Mouse (Mus musculus) intestine, embryonic 14.5 days (tissue): Measurements from ENCODE around the gene Ly6g6c. TPM values are rescaled to one million over a fixed set of nuclear protein-coding genes. Genes with fewer than 3 reads are reported as not detected.

ENCODE experiments used
- ATAC-seq: fragments of 200-750 bp; cut with Nextera tagmentation; replicated peaks from 2 replicates; pipeline ENCODE4 v1.8.0; 2017; ENCODE audit warnings: low read depth, moderate number of reproducible peaks, moderate TSS enrichment, moderate library complexity; ENCODE audit not compliant: low FRiP score, low TSS enrichment
- DNase-seq: peaks from one replicate; pipeline ENCODE4 v3.0.0-alpha.2; 2018; ENCODE audit warnings: low spot score
- H3K27ac ChIP-seq: fragments of 300-500 bp; sonication (generic); 2 replicates; pipeline ENCODE4 v1.5.1; 2014; ENCODE audit warnings: low read depth, mild to moderate bottlenecking, control low read depth
- H3K27me3 ChIP-seq: fragments of 300-500 bp; sonication (generic); replicated peaks from 2 replicates; pipeline ENCODE4 v1.6.1; 2014; ENCODE audit warnings: low read length, control low read depth; ENCODE audit not compliant: control insufficient read depth, insufficient read depth
- H3K36me3 ChIP-seq: fragments of 300-500 bp; sonication (generic); 2 replicates; pipeline ENCODE4 v1.6.1; 2014; ENCODE audit warnings: low read length, control low read depth; ENCODE audit not compliant: control insufficient read depth, insufficient read depth
- H3K4me1 ChIP-seq: fragments of 300-500 bp; sonication (generic); replicated peaks from 2 replicates; pipeline ENCODE4 v1.6.1; 2014; ENCODE audit warnings: low read length, control low read depth, mixed read lengths; ENCODE audit not compliant: control insufficient read depth, insufficient read depth
- H3K4me2 ChIP-seq: fragments of 300-500 bp; sonication (generic); 2 replicates; pipeline ENCODE4 v1.6.1; 2014; ENCODE audit warnings: low read length
- H3K4me3 ChIP-seq: fragments of 300-500 bp; sonication (generic); 2 replicates; pipeline ENCODE4 v1.5.1; 2014; ENCODE audit warnings: low read depth, low read length, control low read depth, mixed read lengths
- H3K9ac ChIP-seq: fragments of 300-500 bp; sonication (generic); 2 replicates; pipeline ENCODE4 v1.6.1; 2014; ENCODE audit warnings: mild to moderate bottlenecking, low read length
- H3K9me3 ChIP-seq: fragments of 300-500 bp; sonication (generic); 2 replicates; pipeline ENCODE4 v1.6.1; 2016; ENCODE audit warnings: low read length, control low read depth; ENCODE audit not compliant: control insufficient read depth
- WGBS: fragments of 180-500 bp; shearing (Covaris S2); extraction: QIAGEN DNeasy Blood & Tissue Kit; methylation state at CpG from one replicate; pipeline ENCODE4 v1.1.7; 2014; 5-methylcytosine and 5-hydroxymethylcytosine counted together
- polyA plus RNA-seq: library from polyadenylated mRNA; unstranded; fragments of >200 nt; fragmentation: Nextera tagmentation; extraction: Ambion mirVana; gene quantifications from 2 replicates; pipeline ENCODE4 v1.2.1, GENCODE M21; 2014

Ly6g6c gene
- polyA plus RNA-seq, 1 experiment from 2014 or later, result not detected

DNA sequence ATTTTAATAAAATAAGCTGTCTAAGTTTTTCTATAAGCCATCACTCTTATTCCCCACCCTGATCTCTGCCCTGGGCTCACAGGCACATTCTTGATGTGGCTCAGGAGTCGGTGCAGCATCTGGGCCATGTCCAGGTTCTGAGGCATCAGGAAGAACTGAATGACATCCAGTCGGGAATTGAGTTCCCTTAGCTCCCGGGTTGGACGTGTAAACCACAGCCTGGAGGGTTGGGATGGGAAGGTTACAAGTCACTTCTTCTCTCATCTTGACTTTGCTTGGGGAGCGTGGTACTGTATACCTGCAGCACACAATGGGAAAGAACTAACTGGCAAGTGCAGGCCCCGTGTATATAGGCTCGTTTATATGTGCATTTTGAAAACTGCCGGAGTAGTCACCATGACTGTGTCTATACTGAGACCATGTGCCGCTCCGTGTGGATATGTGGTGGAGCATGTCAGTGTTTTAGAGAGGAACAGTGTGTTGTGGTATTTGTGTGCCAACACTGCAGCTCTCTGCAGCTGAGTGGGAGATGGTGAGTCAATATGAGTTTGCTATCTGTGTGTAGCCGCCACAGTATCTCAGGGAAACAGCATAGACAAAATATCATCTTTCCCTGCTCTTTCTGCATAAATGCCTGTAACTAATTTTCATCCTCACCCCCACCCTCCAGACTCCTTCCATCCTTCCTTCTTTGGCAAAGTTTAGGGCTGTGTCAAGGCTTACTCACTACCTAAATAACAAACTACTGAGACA lies 25.9 kb upstream of the Ly6g6c start:
- Histone ChIP-seq H3K4me3 (no peak overlapping the region), H3K9ac (no peak overlapping the region), H3K9me3 (no peaks in the 10 kb centered on the region), H3K27me3 (no peaks in the 10 kb centered on the region), H3K4me1 (no peaks in the 10 kb centered on the region), H3K27ac (no peak overlapping the region), H3K36me3 (no peaks in the 10 kb centered on the region), H3K4me2 (no peak overlapping the region)
- WGBS, result 82% methylated on average over 11 of the region's 11 CpGs
- no peak for DNase-seq
- no peak for ATAC-seq

DNA sequence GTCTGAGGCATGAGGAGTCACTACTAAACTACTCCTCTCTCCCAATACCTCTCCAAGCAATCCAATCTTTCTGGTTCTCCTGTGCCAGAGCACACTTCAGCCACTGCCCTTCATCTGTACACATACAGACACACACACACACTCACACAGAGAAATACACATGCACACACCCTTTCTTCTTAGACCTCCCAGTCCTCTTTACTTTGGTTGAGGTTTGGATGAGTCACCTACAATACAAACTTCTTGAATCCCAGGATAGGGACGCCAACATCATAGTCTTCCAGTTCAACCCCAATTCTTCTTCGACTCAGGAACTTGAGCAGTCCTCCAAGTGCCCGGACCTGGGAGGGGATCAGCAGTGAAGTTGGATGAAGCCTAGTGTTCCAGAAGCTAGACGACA lies 21.4 kb upstream of the Ly6g6c start:
- WGBS, result 83% methylated on average over 4 of the region's 4 CpGs
- Histone ChIP-seq H3K4me2 (no peak overlapping the region), H3K4me1 (peaks cover 30% of the 10 kb centered on the region), H3K9me3 (no peaks in the 10 kb centered on the region), H3K27me3 (no peaks in the 10 kb centered on the region), H3K4me3 (no peak overlapping the region), H3K9ac (no peak overlapping the region), H3K27ac (no peak overlapping the region), H3K36me3 (no peaks in the 10 kb centered on the region)
- no peak for ATAC-seq
- no peak for DNase-seq

DNA sequence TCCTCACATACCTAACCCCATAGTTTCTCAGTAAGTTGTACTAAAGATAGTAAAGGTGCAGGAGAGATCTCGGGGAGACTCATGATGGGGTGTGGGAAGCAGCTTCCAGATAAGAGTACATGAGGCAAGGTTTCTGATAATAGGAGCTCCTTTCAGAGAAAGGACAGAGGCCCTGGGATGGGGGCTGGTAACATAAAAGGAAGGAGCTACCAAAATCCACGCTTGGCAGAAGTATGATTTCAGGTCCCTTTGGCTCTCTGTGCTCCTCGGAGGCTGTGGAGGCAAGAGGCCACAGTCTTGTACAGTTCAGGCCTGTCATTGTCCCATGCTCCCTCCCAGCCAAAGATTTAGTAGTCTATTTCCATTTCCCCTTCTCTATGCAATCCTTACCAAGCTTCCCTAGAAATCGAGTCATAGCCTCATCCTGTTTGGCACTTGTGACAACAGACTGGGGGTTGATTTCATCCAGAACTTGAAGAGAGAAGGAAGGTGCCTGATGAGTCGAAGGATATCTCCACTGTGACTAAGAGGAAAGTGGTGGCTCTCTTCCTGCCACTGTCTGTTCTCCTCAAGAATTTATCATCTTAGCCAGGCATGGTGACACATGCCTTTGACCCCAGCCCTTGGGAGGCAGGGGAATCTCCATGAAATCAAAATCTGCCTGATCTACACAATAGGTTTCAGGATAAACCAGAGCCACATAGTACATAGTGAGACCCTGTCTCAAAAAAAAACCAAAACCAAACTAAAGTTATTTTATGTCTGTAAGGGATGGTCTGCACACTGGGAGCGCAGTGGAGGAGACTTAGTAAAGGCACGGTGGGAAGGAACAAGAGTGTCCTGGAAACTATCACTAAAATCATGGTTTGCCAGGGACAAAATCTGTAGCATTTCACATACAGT lies 20.0 kb upstream of the Ly6g6c start:
- Histone ChIP-seq H3K4me1 (peaks cover 40% of the 10 kb centered on the region), H3K36me3 (no peaks in the 10 kb centered on the region), H3K4me3 (peak overlapping the region; percentile 55), H3K4me2 (peak overlapping the region; percentile 98), H3K9me3 (no peaks in the 10 kb centered on the region), H3K27me3 (no peaks in the 10 kb centered on the region), H3K27ac (peak overlapping the region; percentile 89; the same call in 1 of the 2 replicates), H3K9ac (peak overlapping the region; percentile 90)
- WGBS, result 75% methylated on average over 7 of the region's 7 CpGs
- no peak for ATAC-seq
- DNase-seq, result no peak

DNA sequence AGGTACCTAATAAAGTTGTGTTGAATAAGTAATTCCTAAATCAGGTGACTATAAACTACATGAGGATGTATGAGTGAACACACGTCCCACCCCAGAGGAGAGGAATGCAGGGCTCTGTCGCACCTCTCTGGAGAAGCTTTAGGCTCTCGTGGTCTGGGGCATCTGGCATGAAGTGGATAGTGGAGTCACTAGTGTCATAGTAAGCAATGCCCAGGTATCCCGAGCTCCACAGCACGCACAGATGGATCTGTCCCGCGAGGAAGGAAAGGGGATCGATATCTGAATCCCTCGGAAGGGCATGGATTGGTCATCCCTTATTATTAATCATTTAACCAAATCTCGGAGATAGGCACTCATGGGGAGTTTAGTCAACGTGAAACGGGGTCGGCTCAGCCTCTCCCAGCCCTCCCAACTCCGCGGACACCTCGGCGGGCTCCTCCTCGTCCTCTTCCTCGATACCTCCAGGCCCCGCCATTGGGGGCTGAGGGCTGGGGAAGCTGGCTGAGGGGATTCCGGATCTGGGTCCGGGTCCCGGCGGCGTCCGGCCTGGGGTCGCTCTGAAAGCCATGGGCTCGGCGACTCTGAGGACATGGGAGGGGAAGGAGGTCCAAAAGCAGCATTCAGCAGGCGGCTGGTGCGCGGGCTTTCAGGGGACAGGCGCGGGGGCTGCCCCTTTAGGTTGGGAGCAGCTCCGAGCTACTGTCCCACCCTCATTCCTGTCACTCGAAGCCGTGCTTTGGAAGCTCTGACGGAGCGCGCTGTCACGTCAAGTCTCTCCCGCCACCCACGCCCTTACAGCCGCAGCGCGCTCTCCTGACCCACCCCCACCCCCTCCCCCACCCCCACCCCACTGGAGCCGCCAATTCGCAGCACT lies 19.1 kb upstream of the Ly6g6c start:
- peak; percentile 3; the same call in 1 of the 2 replicates for ATAC-seq
- H3K4me2 ChIP-seq, result peak overlapping the region; percentile 98
- peak overlapping the region; percentile 89 for H3K27ac ChIP-seq
- peaks cover 40% of the 10 kb centered on the region for H3K4me1 ChIP-seq
- H3K27me3 ChIP-seq, result no peaks in the 10 kb centered on the region
- no peaks in the 10 kb centered on the region for H3K36me3 ChIP-seq
- H3K4me3 ChIP-seq, result peak overlapping the region; percentile 55
- 4% methylated on average over 48 of the region's 48 CpGs for WGBS
- H3K9me3 ChIP-seq, result no peaks in the 10 kb centered on the region
- peak overlapping the region; percentile 90 for H3K9ac ChIP-seq
- DNase-seq, result peak; percentile 81

DNA sequence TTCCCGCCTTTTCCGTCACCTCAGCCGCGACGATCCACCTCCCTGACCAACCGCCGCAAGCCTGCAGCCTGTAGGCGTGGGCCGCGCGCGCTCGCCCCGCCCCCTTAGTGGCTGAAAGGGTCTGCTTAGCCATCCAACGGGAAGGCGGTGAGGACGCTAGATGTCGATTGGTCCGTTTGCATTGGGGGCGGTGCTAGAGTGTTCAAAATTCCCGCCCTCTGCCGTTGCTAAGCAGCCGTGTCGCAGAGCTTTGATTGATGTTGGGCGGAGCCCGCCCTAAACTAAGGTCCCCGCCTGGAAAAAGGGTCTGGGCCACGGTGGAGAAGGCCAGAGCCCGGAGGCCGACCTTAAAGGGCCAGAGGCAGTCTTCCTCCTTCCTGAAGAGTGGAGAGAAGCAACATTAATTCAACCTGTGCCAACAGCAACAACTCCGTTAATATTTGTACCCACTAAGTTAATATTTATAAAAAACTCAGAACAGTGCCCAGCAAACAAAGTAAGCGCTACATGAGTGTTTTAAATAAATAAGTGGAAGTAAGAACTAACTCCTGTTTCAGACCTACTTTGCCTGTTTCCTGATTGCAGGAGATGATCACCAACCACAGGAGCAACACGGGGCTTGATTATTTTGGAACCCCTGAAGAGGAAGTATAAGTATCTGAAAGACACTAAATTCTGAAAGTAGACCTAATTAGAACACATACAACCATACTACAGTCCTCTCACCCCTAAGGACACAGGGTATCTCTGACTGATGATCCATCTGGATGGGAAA lies 18.3 kb upstream of the Ly6g6c start, which contains the start of gene Msh5:
TSS of gene Msh5 (minus strand) at position 65 of the 775 bp plus-strand sequence.
- H3K4me3 ChIP-seq, result peak within 1 kb of the TSS; percentile 55
- 2% methylated on average over 33 of the region's 33 CpGs for WGBS
- H3K9ac ChIP-seq, result peak within 1 kb of the TSS; percentile 90
- DNase-seq (peak; percentile 98), ATAC-seq (peak; percentile 90)
- H3K4me1 ChIP-seq, result peaks cover 40% of the 10 kb centered on the region
- H3K27ac ChIP-seq, result peak within 1 kb of the TSS; percentile 96
- peak within 1 kb of the TSS; percentile 98 for H3K4me2 ChIP-seq
- H3K27me3 ChIP-seq, result no peaks in the 10 kb centered on the region
- no peaks in the 10 kb centered on the region for H3K9me3 ChIP-seq
- H3K36me3 ChIP-seq, result no peaks in the 10 kb centered on the region

DNA sequence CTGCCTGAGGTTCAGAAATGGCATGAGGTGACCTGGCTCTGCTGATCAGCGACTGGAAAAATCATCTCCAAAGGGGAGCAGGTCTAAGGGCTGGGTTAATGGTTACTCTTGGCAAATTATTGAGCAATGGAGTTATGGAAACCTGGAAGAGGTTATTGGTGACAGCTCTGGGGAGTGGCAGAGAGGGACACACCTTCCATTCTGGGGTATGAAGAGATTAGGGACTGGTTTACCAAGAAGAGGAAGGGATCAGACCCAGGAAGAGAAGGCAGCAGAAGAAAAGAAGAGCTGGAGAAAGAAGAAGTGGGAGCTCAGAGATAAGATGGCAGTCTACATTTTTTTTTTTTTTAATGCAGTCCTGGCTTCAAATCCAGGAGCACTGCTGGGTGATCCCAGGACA lies 17.5 kb upstream of the Ly6g6c start:
- peak overlapping the region; percentile 98 for H3K4me2 ChIP-seq
- 0 out of 2 replicates have a peak overlapping the region, but pooled peaks have one; percentile 4 for H3K9ac ChIP-seq
- peak overlapping the region; percentile 96 for H3K27ac ChIP-seq
- no peaks in the 10 kb centered on the region for H3K9me3 ChIP-seq
- H3K4me1 ChIP-seq, result peaks cover 48% of the 10 kb centered on the region
- H3K4me3 ChIP-seq, result peak overlapping the region; percentile 55; the same call in 1 of the 2 replicates
- DNase-seq (no peak), ATAC-seq (no peak)
- H3K27me3 ChIP-seq, result no peaks in the 10 kb centered on the region
- WGBS, result 50% methylated on average over 1 of the region's 1 CpGs
- peaks cover 6% of the 10 kb centered on the region for H3K36me3 ChIP-seq

DNA sequence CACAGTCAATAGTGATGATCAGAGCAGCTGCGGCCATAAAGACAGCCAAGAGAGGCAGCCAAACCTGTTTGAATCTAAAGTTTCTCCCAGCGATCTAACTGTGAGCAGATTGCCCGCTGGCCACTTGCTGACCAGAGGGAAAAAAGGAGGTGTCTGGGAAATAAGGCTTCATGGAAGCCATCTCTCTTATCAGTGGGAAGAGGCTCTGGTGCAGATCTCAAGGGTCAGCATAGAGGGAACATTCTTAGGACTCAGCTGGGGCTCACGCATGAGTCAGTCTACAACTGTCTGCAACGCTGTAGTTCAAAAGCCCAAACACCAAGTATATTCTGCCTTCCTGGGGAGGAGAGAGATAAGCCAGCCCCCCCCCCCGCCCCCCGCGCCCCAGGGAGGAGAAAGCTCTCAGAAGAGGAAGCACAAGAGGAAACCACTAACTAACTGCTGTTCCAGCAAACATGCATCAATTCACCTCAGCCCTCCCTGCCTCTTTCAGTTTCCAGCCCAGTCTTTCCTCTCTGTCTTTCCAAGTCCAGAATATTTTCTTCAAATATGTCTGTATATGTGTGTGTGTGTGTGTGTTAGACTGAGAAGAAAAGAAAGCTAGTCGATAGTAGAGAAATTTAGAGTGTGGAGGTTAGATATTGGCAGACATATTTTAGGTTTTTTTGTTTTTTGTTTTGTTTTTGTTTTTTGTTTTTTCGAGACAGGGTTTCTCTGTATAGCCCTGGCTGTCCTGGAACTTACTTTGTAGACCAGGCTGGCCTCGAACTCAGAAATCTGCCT lies 16.8 kb upstream of the Ly6g6c start:
- no peaks in the 10 kb centered on the region for H3K27me3 ChIP-seq
- peak overlapping the region; percentile 98 for H3K4me2 ChIP-seq
- H3K4me1 ChIP-seq, result peaks cover 51% of the 10 kb centered on the region
- WGBS, result 28% methylated on average over 11 of the region's 11 CpGs
- peak overlapping the region; percentile 96 for H3K27ac ChIP-seq
- peaks cover 13% of the 10 kb centered on the region for H3K36me3 ChIP-seq
- no peaks in the 10 kb centered on the region for H3K9me3 ChIP-seq
- H3K9ac ChIP-seq, result 0 out of 2 replicates have a peak overlapping the region, but pooled peaks have one; percentile 4
- no peak for ATAC-seq
- H3K4me3 ChIP-seq, result no peak overlapping the region; the same call in 1 of the 2 replicates
- DNase-seq, result peak; percentile 62
